Mouse (Mus musculus): Measurements from ENCODE around the gene Spen. TPM values are rescaled to one million over a fixed set of nuclear protein-coding genes. Genes with fewer than 3 reads are reported as not detected.

The Spen gene
- polyA plus RNA-seq, 1 experiment from 2014 or later, result 20.9 TPM

DNA sequence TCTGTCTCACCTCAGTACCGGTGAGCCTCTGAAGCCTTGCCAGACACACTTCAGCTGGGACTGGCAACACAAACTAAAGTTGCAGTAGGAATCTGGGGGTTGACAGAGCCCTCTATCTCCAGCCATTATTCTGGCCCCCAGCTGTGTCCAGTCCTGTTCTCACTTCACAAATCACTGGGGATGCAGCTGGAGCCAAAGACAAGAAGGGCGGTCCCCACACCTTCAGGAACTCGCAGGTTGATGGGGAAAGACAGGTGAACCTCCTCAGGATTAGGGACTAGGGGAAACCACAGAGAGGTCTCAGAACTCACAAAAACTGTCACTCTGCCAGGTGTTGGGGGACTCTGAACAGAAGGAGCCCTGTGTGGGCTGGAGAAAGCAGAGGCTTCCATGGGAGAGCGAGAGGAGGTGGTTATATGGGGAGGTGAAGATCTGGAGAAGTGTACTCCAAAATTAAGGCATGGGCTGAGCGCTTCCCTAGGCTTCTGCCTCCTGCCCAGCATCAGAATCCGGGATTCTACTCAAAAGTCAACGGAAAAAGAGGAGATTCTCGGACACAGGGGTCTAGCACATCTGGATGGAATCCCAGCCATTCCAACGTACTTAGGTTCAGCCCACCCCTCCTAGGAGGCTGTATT is 118.1 kb downstream of the Spen start, which contains the start of gene Hspb7:
TSS of gene Hspb7 (plus strand) at position 588 of the 638 bp plus-strand sequence.
- WGBS, result 69% methylated on average over 9 of the region's 9 CpGs
- Histone ChIP-seq H3K4me1 (0 out of 2 replicates have a peak, but pooled peaks cover 3% of the 10 kb centered on the region), H3K36me3 (replicated peaks) (no peaks in the 10 kb centered on the region), H3K9me3 (no peaks in the 10 kb centered on the region), H3K4me3 (replicated peaks) (no peak within 1 kb of the TSS), H3K27ac (no peak within 1 kb of the TSS), H3K27me3 (peaks cover 30% of the 10 kb centered on the region), H3K4me2 (no peak within 1 kb of the TSS), H3K9ac (no peak within 1 kb of the TSS)
- no peak for ATAC-seq (ENCODE audit: low FRiP score)

DNA sequence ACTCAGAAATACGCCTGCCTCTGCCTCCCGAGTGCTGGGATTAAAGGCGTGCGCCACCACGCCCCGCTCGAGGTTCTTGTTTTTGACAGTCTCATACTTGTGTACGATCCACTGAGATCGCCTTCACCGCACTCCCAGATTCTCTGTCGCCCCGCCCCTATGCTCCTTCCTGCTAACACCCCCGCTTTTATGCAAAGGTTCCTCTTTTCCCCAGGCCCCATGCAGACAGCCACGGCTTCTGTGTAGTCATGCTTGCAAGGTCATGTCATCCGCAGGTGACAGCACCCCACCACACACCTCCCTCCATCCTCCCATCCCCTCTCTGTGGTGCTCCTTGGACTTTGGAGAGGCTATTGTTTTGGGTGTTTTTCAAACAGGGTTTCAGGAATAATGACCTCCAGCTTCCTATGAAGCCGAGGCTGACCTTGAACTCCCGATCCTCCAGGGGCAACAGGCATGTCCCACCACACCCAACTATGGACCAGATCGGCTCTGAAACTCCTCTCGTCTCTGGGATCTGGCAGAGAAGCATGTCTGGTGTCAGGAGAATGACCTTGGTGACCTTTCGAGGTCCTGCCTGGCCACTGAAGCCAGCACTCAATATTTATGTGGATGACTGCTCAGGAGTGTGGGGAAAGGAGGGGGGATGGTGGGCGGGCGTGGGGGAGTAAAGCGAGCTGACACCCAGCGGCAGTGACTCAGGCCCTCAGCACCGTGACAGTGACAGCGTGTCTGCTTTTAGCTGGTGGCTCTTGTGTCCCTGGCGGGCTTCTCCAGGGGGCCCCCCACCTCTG is 118.8 kb downstream of the Spen start:
- 74% methylated on average over 27 of the region's 27 CpGs for WGBS
- H3K9ac ChIP-seq, result no peak overlapping the region
- no peak overlapping the region for H3K27ac ChIP-seq

More for the DNA sequence above, 118.8 kb downstream of the Spen start:
- Histone ChIP-seq H3K4me1 (no peaks in the 10 kb centered on the region), H3K27me3 (peaks cover 28% of the 10 kb centered on the region), H3K9me3 (no peaks in the 10 kb centered on the region), H3K4me2 (no peak overlapping the region), H3K4me3 (replicated peaks) (no peak overlapping the region), H3K36me3 (replicated peaks) (no peaks in the 10 kb centered on the region)
- no peak for ATAC-seq (ENCODE audit: low FRiP score)

Other genes starting within 250 kb of the Spen start
- 1.9 and 2.0 TPM in 2 replicates for gene Epha2, start 237.4 kb downstream of the Spen start, polyA plus RNA-seq (2016; fragmentation: Nextera tagmentation; extraction: Ambion mirVana)
- gene Fam131c, start 170.4 kb downstream of the Spen start, polyA plus RNA-seq (2016; fragmentation: Nextera tagmentation; extraction: Ambion mirVana), result 1.00 and 1.1 TPM in 2 replicates
- not detected in 2 replicates for gene Clcnka, start 139.9 kb downstream of the Spen start, polyA plus RNA-seq (2016; fragmentation: Nextera tagmentation; extraction: Ambion mirVana)
- gene Clcnkb, start 122.6 kb downstream of the Spen start, polyA plus RNA-seq (2016; fragmentation: Nextera tagmentation; extraction: Ambion mirVana), result not detected in 2 replicates
- not detected in 2 replicates for gene Hspb7, start 117.8 kb downstream of the Spen start, polyA plus RNA-seq (2016; fragmentation: Nextera tagmentation; extraction: Ambion mirVana)
- gene Srarp, start 102.5 kb downstream of the Spen start, polyA plus RNA-seq (2016; fragmentation: Nextera tagmentation; extraction: Ambion mirVana), result not detected in 2 replicates
- 58.6 and 61.2 TPM in 2 replicates for gene Zbtb17, start 93.9 kb downstream of the Spen start, polyA plus RNA-seq (2016; fragmentation: Nextera tagmentation; extraction: Ambion mirVana)
- gene Fblim1, start 67.5 kb upstream of the Spen start, polyA plus RNA-seq (2016; fragmentation: Nextera tagmentation; extraction: Ambion mirVana), result 17.3 and 19.8 TPM in 2 replicates
- 0.09 and 0.33 TPM in 2 replicates for gene Tmem82, start 80.0 kb upstream of the Spen start, polyA plus RNA-seq (2016; fragmentation: Nextera tagmentation; extraction: Ambion mirVana)
- not detected in 2 replicates for gene Slc25a34, start 85.2 kb upstream of the Spen start, polyA plus RNA-seq (2016; fragmentation: Nextera tagmentation; extraction: Ambion mirVana)
- gene Plekhm2, start 126.3 kb upstream of the Spen start, polyA plus RNA-seq (2016; fragmentation: Nextera tagmentation; extraction: Ambion mirVana), result 5.2 and 6.6 TPM in 2 replicates
- gene Rsc1a1, start 147.0 kb upstream of the Spen start, polyA plus RNA-seq (2016; fragmentation: Nextera tagmentation; extraction: Ambion mirVana), result 0.31 and 1.0 TPM in 2 replicates
- gene Ddi2, start 184.8 kb upstream of the Spen start, polyA plus RNA-seq (2016; fragmentation: Nextera tagmentation; extraction: Ambion mirVana), result 22.8 and 25.3 TPM in 2 replicates
- gene Agmat, start 208.1 kb upstream of the Spen start, polyA plus RNA-seq (2016; fragmentation: Nextera tagmentation; extraction: Ambion mirVana), result not detected in 2 replicates